Mouse (Mus musculus) megakaryocyte, embryonic 14.5 days (primary cell): ENCODE results near the gene Ctsa. TPM values are rescaled to one million over a fixed set of nuclear protein-coding genes. Genes with fewer than 3 reads are reported as not detected.

ENCODE experiments used
- H3K27me3 ChIP-seq: replicated peaks from 2 replicates; pipeline ENCODE3; 2012; ENCODE audit warnings: inconsistent platforms
- H3K36me3 ChIP-seq: replicated peaks from 2 replicates; pipeline ENCODE3; 2012; ENCODE audit warnings: low read length, inconsistent platforms, mixed read lengths
- H3K4me1 ChIP-seq: 2 replicates; pipeline ENCODE4 v1.6.1; 2012; ENCODE audit warnings: inconsistent platforms
- H3K4me3 ChIP-seq: replicated peaks from 2 replicates; pipeline ENCODE3; 2012; ENCODE audit warnings: moderate library complexity, mild to moderate bottlenecking, inconsistent platforms
- H3K9me3 ChIP-seq: 2 replicates; pipeline ENCODE4 v1.6.1; 2012; ENCODE audit warnings: inconsistent platforms
- FLI1 ChIP-seq: IDR thresholded peaks from 2 replicates; pipeline ENCODE4 v1.6.1; 2012; ENCODE audit warnings: low read length, inconsistent platforms, mixed read lengths
- GATA1 ChIP-seq: IDR thresholded peaks from 3 replicates; pipeline ENCODE4 v1.6.1; 2012; ENCODE audit warnings: mixed read lengths, low read length, inconsistent platforms, borderline replicate concordance
- polyA plus RNA-seq: library from polyadenylated mRNA; stranded (reverse); fragments of >175 nt; gene quantifications from 2 replicates; pipeline ENCODE4 v1.2.3, GENCODE M21; 2012; ENCODE audit warnings: low replicate concordance; ENCODE audit not compliant: insufficient read depth

Gene Ctsa
- polyA plus RNA-seq, 1 experiment, result 694 TPM

DNA sequence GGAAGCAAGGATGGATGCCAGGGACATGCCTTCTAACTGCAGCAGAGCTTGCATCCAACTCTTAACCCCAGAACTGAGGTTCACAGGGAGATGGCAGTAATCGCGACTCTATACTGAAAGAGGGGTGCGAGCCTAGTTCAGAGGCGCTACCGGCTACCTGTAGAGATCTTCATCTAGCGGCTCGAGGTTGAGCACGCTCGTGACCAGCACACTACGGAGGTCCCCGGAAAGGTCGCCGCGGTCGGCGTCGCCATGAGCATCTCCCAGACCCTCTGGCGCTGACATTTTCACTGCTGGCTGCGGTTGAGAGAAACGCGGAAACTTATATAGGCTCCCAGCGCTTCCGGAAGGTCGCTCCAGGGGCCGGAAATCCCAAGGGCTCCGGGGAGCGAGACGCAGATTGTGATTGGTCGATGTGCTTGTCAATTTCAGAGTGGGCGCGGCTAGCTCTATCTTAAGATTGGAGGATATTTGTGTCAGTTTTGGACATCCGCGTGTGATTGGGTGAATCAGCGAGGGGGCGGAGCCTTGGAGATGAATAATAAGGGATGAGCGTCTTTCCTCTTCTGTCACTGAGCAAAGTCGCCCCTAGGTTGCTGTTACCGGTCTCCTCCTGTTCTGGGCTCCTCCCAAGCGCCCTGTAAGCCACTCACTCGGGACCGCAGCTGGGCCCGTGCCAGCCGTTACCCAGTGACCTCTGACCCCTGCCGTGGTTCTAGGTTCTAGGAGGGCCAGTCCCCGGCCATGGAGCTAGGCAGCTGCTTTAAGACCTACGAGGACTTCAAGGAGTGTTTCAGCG lies 27.9 kb upstream of the Ctsa start, which contains the start of the genes Acot8 and Zswim3:
Gene Acot8, minus strand, starts transcription at position 350 of the 799 bp plus-strand sequence.
Gene Zswim3, plus strand, starts transcription at position 566 of the 799 bp plus-strand sequence.
- no peaks in the 10 kb centered on the region for H3K27me3 ChIP-seq
- peaks cover 54% of the 10 kb centered on the region for H3K36me3 ChIP-seq
- H3K9me3 ChIP-seq, result no peaks in the 10 kb centered on the region
- H3K4me3 ChIP-seq, result peak within 1 kb of the TSS; percentile 98
- TF ChIP-seq FLI1, result peak; percentile 83; the same call in 1 of the 2 replicates
- no peak for TF ChIP-seq GATA1
- H3K4me1 ChIP-seq, result peaks cover 56% of the 10 kb centered on the region

DNA sequence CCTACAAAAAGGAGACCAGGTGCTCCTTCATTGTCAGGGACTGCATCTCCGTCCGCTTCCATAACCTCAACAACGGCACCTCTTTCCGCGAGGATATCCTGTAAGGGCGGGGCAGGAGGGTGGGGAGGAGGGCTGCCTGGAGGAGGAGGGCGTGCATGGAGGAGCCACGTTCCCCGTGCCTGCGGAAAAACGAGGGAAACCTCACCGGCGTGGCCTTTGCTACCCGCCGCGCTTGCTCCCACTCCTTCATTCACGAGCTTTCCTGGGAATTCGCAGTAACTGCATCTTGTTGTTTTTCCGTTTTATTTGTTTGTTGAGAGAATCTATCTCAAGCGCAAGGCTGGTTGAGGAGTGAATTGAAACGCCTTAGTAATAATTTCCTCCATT lies 27.3 kb upstream of the Ctsa start:
- Histone ChIP-seq H3K27me3 (no peaks in the 10 kb centered on the region), H3K4me3 (peak overlapping the region; percentile 98), H3K4me1 (peaks cover 55% of the 10 kb centered on the region), H3K36me3 (peaks cover 54% of the 10 kb centered on the region), H3K9me3 (no peaks in the 10 kb centered on the region)
- no peak for TF ChIP-seq FLI1
- no peak for TF ChIP-seq GATA1

DNA sequence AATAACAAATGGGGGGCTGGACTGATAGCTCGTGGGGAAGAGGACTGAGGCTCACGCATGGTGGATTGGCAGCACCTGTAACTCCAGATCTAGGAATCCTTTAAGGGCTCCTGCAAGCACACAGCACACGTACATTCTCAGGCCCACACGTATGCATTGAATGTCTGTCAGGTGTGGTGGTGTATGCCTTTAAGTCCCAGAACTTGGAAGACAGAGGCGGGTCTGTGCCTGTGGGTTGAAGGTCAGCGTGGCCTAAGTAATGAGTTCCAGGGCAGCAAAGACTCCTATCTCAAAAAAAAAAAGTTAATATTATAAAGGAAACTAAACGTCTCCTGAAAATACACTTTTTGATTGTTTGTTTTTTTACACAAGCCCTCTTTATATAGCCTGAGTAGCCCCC lies 26.1 kb upstream of the Ctsa start:
- Histone ChIP-seq H3K36me3 (peaks cover 51% of the 10 kb centered on the region), H3K4me3 (peak overlapping the region; percentile 72), H3K27me3 (no peaks in the 10 kb centered on the region)

DNA sequence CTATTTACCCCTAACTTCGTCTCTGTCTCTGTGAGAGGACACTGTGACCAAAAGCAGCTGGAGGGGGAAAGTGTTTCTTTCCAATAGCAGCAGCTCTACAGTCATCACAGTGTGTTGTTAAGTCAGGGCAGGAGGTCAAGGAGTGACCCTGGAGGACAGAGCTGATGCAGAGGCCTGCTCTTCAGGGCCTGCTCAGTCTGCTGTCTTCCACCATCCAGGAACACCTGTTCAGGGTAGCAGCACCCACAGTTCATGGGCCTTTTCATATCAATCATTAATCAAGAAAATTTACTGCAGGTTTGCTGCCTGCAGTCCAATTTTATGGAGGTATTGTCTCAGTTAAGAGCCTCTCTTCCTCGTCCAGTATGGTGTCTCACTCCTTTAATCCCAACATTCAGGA lies 19.1 kb upstream of the Ctsa start:
- peaks cover 77% of the 10 kb centered on the region for H3K36me3 ChIP-seq
- no peak overlapping the region for H3K4me3 ChIP-seq
- H3K4me1 ChIP-seq, result peaks cover 26% of the 10 kb centered on the region

More for the DNA sequence above, 26.1 kb upstream of the Ctsa start:
- peaks cover 51% of the 10 kb centered on the region for H3K4me1 ChIP-seq
- TF ChIP-seq FLI1 (no peak), GATA1 (no peak)
- H3K9me3 ChIP-seq, result no peaks in the 10 kb centered on the region

DNA sequence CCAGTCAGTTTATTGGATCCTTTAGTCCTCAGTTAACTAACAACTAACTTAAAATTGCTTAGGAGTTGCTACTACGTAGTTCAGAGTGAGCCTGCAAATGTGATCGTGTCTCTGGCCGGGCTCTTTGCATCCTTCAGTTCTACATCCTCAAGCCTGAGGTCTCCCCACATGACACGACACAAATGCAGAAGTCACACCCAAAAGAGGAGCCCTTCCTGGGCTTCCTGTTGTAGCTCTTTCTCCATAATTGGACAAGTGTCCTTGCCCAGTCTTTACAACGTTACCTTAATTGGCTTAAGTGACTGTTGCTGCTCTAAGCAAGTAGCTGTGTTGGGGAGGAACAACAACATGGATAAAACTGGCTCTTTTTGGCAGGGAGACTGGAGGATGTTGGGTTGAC lies 17.3 kb upstream of the Ctsa start:
- Histone ChIP-seq H3K27me3 (no peaks in the 10 kb centered on the region), H3K4me3 (no peak overlapping the region), H3K4me1 (peaks cover 29% of the 10 kb centered on the region), H3K36me3 (peaks cover 74% of the 10 kb centered on the region), H3K9me3 (no peaks in the 10 kb centered on the region)
- TF ChIP-seq GATA1 (no peak), FLI1 (no peak)

More for the DNA sequence above, 19.1 kb upstream of the Ctsa start:
- TF ChIP-seq FLI1 (no peak), GATA1 (no peak)
- H3K9me3 ChIP-seq, result no peaks in the 10 kb centered on the region
- no peaks in the 10 kb centered on the region for H3K27me3 ChIP-seq

DNA sequence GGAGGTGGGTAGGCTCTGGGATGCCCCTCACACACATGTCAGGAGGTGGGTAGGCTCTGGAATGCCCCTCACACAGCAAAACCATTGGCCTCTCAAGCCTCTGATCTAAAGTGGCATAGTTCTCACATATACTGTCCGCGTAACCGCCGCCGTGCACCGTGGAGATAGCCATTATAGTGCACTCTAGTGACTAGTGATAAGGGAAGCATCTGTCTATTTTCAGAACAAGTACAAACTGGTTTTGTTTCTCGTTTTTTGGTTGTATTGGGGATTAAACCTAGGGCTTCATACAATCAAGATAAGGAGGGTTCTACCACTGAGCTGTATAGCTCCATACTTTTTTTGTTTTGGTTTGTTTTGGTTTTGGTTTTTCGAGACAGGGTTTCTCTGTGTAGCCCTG lies 16.9 kb upstream of the Ctsa start:
- peaks cover 74% of the 10 kb centered on the region for H3K36me3 ChIP-seq
- no peak for TF ChIP-seq GATA1
- no peak for TF ChIP-seq FLI1
- peak overlapping the region; percentile 33 for H3K4me3 ChIP-seq

DNA sequence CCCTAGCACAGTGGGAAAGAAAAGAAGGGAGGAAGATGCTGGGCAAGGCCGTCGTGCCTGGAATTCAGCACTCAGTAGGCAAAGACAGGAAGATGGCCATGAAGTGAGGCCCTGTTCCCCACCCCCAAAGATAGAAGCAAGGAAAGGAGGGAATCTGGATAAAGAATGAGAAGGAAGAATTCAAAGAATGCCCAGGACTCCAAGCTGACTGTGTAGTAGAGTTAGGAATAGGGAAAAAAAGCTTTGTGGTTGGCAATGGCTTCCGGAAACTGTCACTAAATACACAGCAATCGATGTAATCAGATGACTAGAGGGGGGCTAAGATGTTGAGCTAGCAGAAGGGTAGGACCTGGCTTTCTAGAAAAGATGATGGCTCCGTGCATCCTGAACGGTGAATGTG lies 15.5 kb upstream of the Ctsa start:
- H3K4me1 ChIP-seq, result peaks cover 35% of the 10 kb centered on the region
- no peaks in the 10 kb centered on the region for H3K9me3 ChIP-seq
- H3K4me3 ChIP-seq, result no peak overlapping the region
- no peaks in the 10 kb centered on the region for H3K27me3 ChIP-seq
- TF ChIP-seq FLI1 (no peak), GATA1 (no peak)
- peaks cover 79% of the 10 kb centered on the region for H3K36me3 ChIP-seq

More for the DNA sequence above, 16.9 kb upstream of the Ctsa start:
- no peaks in the 10 kb centered on the region for H3K9me3 ChIP-seq
- peaks cover 29% of the 10 kb centered on the region for H3K4me1 ChIP-seq
- no peaks in the 10 kb centered on the region for H3K27me3 ChIP-seq

DNA sequence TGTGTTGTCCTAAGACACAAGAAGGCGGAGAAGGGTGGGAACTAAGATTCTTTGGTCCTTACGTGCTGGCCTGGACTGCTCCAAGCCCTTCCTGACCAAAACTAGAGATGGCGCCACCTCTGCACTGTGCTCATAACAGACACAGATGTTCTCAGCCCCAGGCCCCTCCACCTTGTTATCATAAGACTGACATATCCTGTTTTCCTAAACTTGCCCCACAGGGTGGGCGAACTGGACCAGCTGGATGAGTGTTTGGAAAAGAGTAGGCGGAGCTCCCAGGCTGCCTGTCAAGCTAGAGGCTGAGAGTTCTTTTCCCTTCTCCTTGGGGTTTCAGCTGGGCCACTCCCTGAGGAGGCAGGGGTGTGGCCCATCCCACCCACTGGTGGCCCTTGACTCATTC lies 15.0 kb upstream of the Ctsa start:
- peaks cover 38% of the 10 kb centered on the region for H3K4me1 ChIP-seq
- H3K9me3 ChIP-seq, result no peaks in the 10 kb centered on the region
- H3K4me3 ChIP-seq, result no peak overlapping the region
- TF ChIP-seq FLI1 (no peak), GATA1 (no peak)
- peaks cover 74% of the 10 kb centered on the region for H3K36me3 ChIP-seq
- no peaks in the 10 kb centered on the region for H3K27me3 ChIP-seq

DNA sequence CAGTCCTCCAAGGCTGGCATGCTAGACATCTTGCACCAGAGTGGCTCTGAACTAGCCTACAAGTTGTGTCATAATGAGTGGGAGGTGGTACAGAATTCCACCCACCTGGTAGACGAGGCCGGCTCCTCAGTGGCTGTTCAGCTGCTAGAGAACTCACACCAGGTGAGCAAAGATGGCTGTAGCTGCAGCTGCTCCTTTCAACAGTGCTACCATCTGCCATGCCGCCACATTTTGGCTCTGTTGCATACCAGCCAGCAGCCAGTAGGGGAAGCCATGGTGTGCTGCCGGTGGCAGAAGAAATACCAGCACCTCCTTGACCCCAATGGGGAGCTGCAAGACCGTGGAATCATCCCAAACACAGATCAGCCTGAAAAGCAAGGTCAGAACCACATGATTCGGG lies 11.6 kb upstream of the Ctsa start:
- Histone ChIP-seq H3K27me3 (no peaks in the 10 kb centered on the region), H3K36me3 (peaks cover 68% of the 10 kb centered on the region), H3K4me3 (no peak overlapping the region), H3K9me3 (no peaks in the 10 kb centered on the region), H3K4me1 (peaks cover 51% of the 10 kb centered on the region)
- TF ChIP-seq GATA1 (no peak), FLI1 (no peak)

DNA sequence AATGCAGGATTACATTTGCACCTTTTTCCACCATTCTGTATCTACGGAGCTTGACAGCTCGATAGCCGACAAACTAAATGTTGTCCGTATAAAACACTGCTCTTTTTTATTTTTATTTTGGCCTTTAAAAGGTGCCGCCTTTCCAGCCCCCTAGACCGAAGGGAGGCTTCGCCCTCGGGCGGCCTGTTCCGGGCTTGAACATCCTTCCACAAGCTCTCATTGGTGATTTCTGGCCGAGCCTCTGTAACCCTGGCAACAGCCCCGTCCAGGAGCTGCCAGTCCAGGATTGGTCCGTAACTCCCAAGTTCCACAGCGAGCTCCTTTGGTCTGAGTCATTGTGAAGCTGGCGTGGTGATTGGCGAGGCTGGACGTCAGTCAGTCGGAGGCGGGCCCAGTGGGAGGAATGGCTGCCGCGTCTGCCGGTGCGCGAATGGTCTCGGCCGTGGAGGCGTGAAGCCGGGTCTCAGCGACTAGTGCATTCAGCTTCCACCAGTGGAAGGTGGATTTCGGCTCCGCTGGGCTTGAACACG lies 10.0 kb upstream of the Ctsa start, which contains the start of gene Zswim1:
Gene Zswim1, plus strand, starts transcription at position 51 of the 530 bp plus-strand sequence.
- Histone ChIP-seq H3K27me3 (no peaks in the 10 kb centered on the region), H3K9me3 (no peaks in the 10 kb centered on the region), H3K36me3 (peaks cover 76% of the 10 kb centered on the region), H3K4me1 (peaks cover 51% of the 10 kb centered on the region), H3K4me3 (peak within 1 kb of the TSS; percentile 99)
- TF ChIP-seq GATA1 (no peak), FLI1 (no peak)
